ENCODE assay signal across 8 mouse cellular contexts in the genomic region with DNA sequence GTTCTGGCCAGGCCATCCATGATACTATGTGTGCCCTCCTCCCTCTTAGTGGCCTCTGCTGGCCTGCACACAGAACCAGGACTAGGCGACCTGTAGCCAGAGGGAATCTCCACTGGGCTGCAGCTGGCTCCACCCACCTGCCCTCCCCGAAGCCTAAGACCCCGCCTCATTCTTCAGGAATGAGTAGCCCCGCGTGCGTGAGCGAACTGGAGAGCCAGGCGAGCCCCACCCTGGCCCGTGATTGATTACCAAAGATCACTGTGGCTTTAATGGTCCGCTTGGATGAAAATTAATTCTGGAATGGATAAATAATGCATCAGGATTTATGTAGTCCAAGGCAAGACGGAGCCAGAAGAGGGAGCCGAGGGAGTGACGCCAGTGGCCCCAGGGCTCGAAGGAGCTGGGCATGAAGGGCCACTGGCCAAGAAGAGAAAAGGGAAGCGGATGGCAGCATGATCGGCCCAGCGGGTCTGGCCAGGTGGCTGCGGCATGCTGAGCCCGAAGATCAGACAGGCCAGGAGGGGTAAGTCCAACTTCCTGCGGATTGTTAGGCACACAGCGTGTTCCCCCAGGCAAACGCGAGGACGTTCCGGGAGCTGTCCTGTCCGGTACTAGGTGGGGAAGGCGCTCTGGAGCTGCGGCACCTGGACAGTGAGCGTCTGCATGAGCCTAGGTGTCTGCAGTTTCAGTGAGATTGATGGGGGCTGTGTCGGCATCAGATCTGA. TPM values are rescaled to one million over a fixed set of nuclear protein-coding genes. Genes with fewer than 3 reads are reported as not detected.
DNase-seq lines count a peak whose midpoint lies in the region; ATAC-seq and TF ChIP-seq lines count a peak whose summit lies in the region.

No protein-coding gene starts in this region.

- H3K4me1 ChIP-seq in erythroblast, embryonic 14.5 days (ENCODE audit: control insufficient read depth): no peaks in the 10 kb centered on the region
- peaks cover 10% of the 10 kb centered on the region for H3K4me1 ChIP-seq in hindbrain, embryonic 16.5 days (ENCODE audit: control insufficient read depth, insufficient read depth, low read depth, low read length)
- peaks cover 0 to 3% of the 10 kb centered on the region in 2 experiments; a peak in 1 of 4 replicates for H3K4me1 ChIP-seq in liver, embryonic 14.5 days (replicated peaks; ENCODE audit: control insufficient read depth in 2 of 2, insufficient read depth in 2 of 2, low read length in 1 of 2)

- peak overlapping the region; percentile 49 for H3K9ac ChIP-seq in hindbrain, embryonic 16.5 days (ENCODE audit: low read depth, low read length)
- H3K9ac ChIP-seq in liver, embryonic 14.5 days (replicated peaks): no peak overlapping the region

- H3K4me3 ChIP-seq in erythroblast, embryonic 14.5 days (replicated peaks): peak overlapping the region; percentile 21
- peak overlapping the region; percentile 37 for H3K4me3 ChIP-seq in hindbrain, embryonic 16.5 days (ENCODE audit: low read length)
- peak overlapping the region; percentile 5 to 16; a peak in 1 of 4 replicates for H3K4me3 ChIP-seq in liver, embryonic 14.5 days (ENCODE audit: insufficient read depth in 1 of 2, low read depth in 2 of 2, low read length in 2 of 2)

- no peak for TF ChIP-seq CTCF in liver, embryonic 14.5 days (IDR thresholded peaks at IDR 0.05; ENCODE audit: low read depth)

- no peak overlapping the region for H3K27ac ChIP-seq in hindbrain, embryonic 16.5 days (ENCODE audit: low read depth, low read length)
- no peak overlapping the region for H3K27ac ChIP-seq in liver, embryonic 14.5 days

- no peak for ATAC-seq in erythroblast, adult 5-6 weeks (replicated peaks; ENCODE audit: low FRiP score, poor library complexity, severe bottlenecking)
- ATAC-seq in hindbrain, embryonic 16.5 days: peak; percentile 48
- no peak for ATAC-seq in liver, embryonic 14.5 days (ENCODE audit: insufficient read depth)

- DNase-seq in cerebellum, adult 9-11 months: peak; percentile 63
- DNase-seq in gastrocnemius, adult 8-10 months (ENCODE audit: low spot score in 2 of 2): peak; percentile 42 to 45
- DNase-seq in liver, embryonic 14.5 days (ENCODE audit: low read depth in 3 of 3, low spot score in 3 of 3): no peak
- DNase-seq in neural tube, embryonic 10.5 days (ENCODE audit: extremely low spot score, low spot score): peak; percentile 53
- DNase-seq in thymus, adult 18-20 months: no peak

- WGBS in hindbrain, embryonic 16.5 days: 1% methylated on average over 30 of the region's 30 CpGs
- 8% methylated on average over 30 of the region's 30 CpGs for WGBS in liver, embryonic 14.5 days (ENCODE audit: insufficient replicate concordance)

- no peaks in the 10 kb centered on the region for H3K9me3 ChIP-seq in erythroblast, embryonic 14.5 days (ENCODE audit: control insufficient read depth, low read length)
- H3K9me3 ChIP-seq in hindbrain, embryonic 16.5 days (ENCODE audit: control insufficient read depth, low read length): no peaks in the 10 kb centered on the region
- no peaks in the 10 kb centered on the region for H3K9me3 ChIP-seq in liver, embryonic 14.5 days (ENCODE audit: control insufficient read depth, low read length)

- H3K4me2 ChIP-seq in hindbrain, embryonic 16.5 days (ENCODE audit: low read length): peak overlapping the region; percentile 66
- peak overlapping the region; percentile 52 for H3K4me2 ChIP-seq in liver, embryonic 14.5 days (ENCODE audit: low read depth)

- H3K36me3 ChIP-seq in erythroblast, embryonic 14.5 days (ENCODE audit: control insufficient read depth): no peaks in the 10 kb centered on the region
- no peaks in the 10 kb centered on the region for H3K36me3 ChIP-seq in hindbrain, embryonic 16.5 days (ENCODE audit: control insufficient read depth, insufficient read depth, low read length)
- H3K36me3 ChIP-seq in liver, embryonic 14.5 days (replicated peaks; ENCODE audit: control insufficient read depth, insufficient read depth, low read depth): no peaks in the 10 kb centered on the region

- H3K27me3 ChIP-seq in erythroblast, embryonic 14.5 days (ENCODE audit: control insufficient read depth): peaks cover 16% of the 10 kb centered on the region
- peaks cover 2% of the 10 kb centered on the region; the same call in 1 of the 2 replicates for H3K27me3 ChIP-seq in hindbrain, embryonic 16.5 days (replicated peaks; ENCODE audit: control insufficient read depth, insufficient read depth, low read length)
- peaks cover 6% of the 10 kb centered on the region; the same call in 1 of the 2 replicates for H3K27me3 ChIP-seq in liver, embryonic 14.5 days (ENCODE audit: control insufficient read depth, insufficient read depth, low read length)

- TF ChIP-seq EP300 in liver, embryonic 14.5 days (IDR thresholded peaks at IDR 0.05; ENCODE audit: low read depth): no peak

RNA-seq across cellular contexts. Expression of a gene that starts 36.6 kb away (rescaled TPM):
- 0.02 TPM in 1 of 2 replicates, not detected in the other for polyA plus RNA-seq in erythroblast, embryonic 14.5 days (2012)
- not detected in 2 replicates for total RNA-seq in erythroblast, adult 5-6 weeks (2015; ENCODE audit: low replicate concordance)
- total RNA-seq in erythroblast, adult 5-6 weeks (2017; ENCODE audit: low replicate concordance): not detected in 2 replicates
- total RNA-seq in gastrocnemius, adult 8-10 months (2022): 1 to 10 TPM in 1 of 4 experiments, under 1 TPM in 3; 0.27 to 1.3 (median 0.70) TPM
- polyA plus RNA-seq in hindbrain, embryonic 16.5 days (2015; fragmentation: Nextera tagmentation; extraction: Ambion mirVana): 4.4 and 4.5 TPM in 2 replicates
- polyA plus RNA-seq in liver, embryonic 14.5 days (2012; rRNA removed): 2.0 and 2.3 TPM in 2 replicates
- polyA plus RNA-seq in liver, embryonic 14.5 days (2014; fragmentation: Nextera tagmentation; extraction: Ambion mirVana): 2.6 and 3.3 TPM in 2 replicates

Comparison
In these comparisons a context has a peak if more than half of its experiments do, and no peak if none do; other contexts are left out.
1. DNase-seq: peak in cerebellum, adult 9-11 months (single experiment), gastrocnemius, adult 8-10 months (2 of 2) and neural tube, embryonic 10.5 days (single experiment); none in liver, embryonic 14.5 days (0 of 3) and thymus, adult 18-20 months (0 of 2).
2. Peak in every context shown above with its lines, with median percentiles within 50 percentile points of each other: H3K4me3 ChIP-seq.